27 mouse cellular contexts compared by ENCODE assay signal in the genomic region with DNA sequence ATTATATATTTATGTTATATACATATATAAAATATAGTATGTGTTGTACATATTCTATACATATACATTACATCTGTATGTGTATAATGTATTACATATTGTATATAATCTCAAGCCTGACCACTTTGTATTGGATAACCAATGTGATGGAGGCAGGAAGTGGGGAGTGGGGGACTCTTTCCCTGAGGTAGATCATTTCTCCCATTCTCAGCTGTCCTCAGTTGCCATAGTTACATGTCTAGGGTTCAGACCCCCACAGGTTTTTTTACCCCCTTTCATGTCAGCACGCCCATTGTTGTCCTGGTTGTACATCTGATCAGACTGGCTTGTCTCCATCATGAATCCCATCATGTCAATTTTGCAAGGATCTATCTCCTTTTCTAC.
DNase-seq lines count a peak whose midpoint lies in the region; ATAC-seq and TF ChIP-seq lines count a peak whose summit lies in the region.
"Had no signal": no experiment of that assay in that cellular context is flagged by ENCODE, and none has a peak within 500 bp of the region (broad histone marks: within the 10 kb centered on the region; RNA-seq: fewer than 3 reads in every experiment).

No protein-coding gene starts in this region.

- WGBS in forebrain, embryonic 11.5 days = 84% methylated on average over 1 of the region's 1 CpGs
- 72% methylated on average over 1 of the region's 1 CpGs for WGBS in forebrain, embryonic 16.5 days
- WGBS in hindbrain, embryonic 15.5 days = 85% methylated on average over 1 of the region's 1 CpGs
- 83% methylated on average over 1 of the region's 1 CpGs for WGBS in hindbrain, embryonic 11.5 days
- WGBS in midbrain, embryonic 15.5 days = 81% methylated on average over 1 of the region's 1 CpGs
- 80% methylated on average over 1 of the region's 1 CpGs for WGBS in midbrain, postnatal 0 days
- 64% methylated on average over 1 of the region's 1 CpGs for WGBS in midbrain, embryonic 16.5 days

- ATAC-seq in forebrain, embryonic 11.5 days (replicated peaks; ENCODE audit: low FRiP score) = peak; percentile 24; the same call in 1 of the 2 replicates
- ATAC-seq in forebrain, embryonic 16.5 days = no peak
- 0 out of 2 replicates have a peak, but pooled peaks have one; percentile 15 for ATAC-seq in hindbrain, embryonic 15.5 days (ENCODE audit: low FRiP score, low read depth)
- ATAC-seq in hindbrain, embryonic 11.5 days (ENCODE audit: low FRiP score) = no peak
- ATAC-seq in midbrain, embryonic 15.5 days (replicated peaks) = peak; percentile 70; the same call in 1 of the 2 replicates
- no peak for ATAC-seq in midbrain, postnatal 0 days (ENCODE audit: low FRiP score)
- peak; percentile 58; the same call in 1 of the 2 replicates for ATAC-seq in midbrain, embryonic 16.5 days
- ATAC-seq: intestine, embryonic 16.5 days had no signal

- H3K36me3 ChIP-seq in forebrain, embryonic 11.5 days (ENCODE audit: control insufficient read depth, insufficient read depth, low read length) = no peaks in the 10 kb centered on the region
- no peaks in the 10 kb centered on the region for H3K36me3 ChIP-seq in forebrain, embryonic 16.5 days (ENCODE audit: control insufficient read depth, insufficient read depth)
- H3K36me3 ChIP-seq in hindbrain, embryonic 15.5 days = no peaks in the 10 kb centered on the region
- H3K36me3 ChIP-seq in hindbrain, embryonic 11.5 days (ENCODE audit: control insufficient read depth, insufficient read depth, low read length) = no peaks in the 10 kb centered on the region
- H3K36me3 ChIP-seq in midbrain, embryonic 15.5 days (replicated peaks) = no peaks in the 10 kb centered on the region
- H3K36me3 ChIP-seq in midbrain, postnatal 0 days (ENCODE audit: insufficient read depth, low read length) = no peaks in the 10 kb centered on the region
- H3K36me3 ChIP-seq in midbrain, embryonic 16.5 days (ENCODE audit: control insufficient read depth, insufficient read depth, low read length) = no peaks in the 10 kb centered on the region
- H3K36me3 ChIP-seq: heart, embryonic 12.5 days; liver, embryonic 15.5 days; neural tube, embryonic 13.5 days had no signal

- no peaks in the 10 kb centered on the region for H3K27me3 ChIP-seq in forebrain, embryonic 11.5 days (ENCODE audit: control insufficient read depth, insufficient read depth, low read length)
- no peaks in the 10 kb centered on the region for H3K27me3 ChIP-seq in forebrain, embryonic 16.5 days (replicated peaks; ENCODE audit: control insufficient read depth, insufficient read depth, low read length)
- H3K27me3 ChIP-seq in hindbrain, embryonic 15.5 days = no peaks in the 10 kb centered on the region
- H3K27me3 ChIP-seq in hindbrain, embryonic 11.5 days (ENCODE audit: control insufficient read depth, insufficient read depth, low read length) = no peaks in the 10 kb centered on the region
- no peaks in the 10 kb centered on the region for H3K27me3 ChIP-seq in midbrain, embryonic 15.5 days (replicated peaks)
- no peaks in the 10 kb centered on the region for H3K27me3 ChIP-seq in midbrain, postnatal 0 days (ENCODE audit: insufficient read depth, low read length)
- no peaks in the 10 kb centered on the region for H3K27me3 ChIP-seq in midbrain, embryonic 16.5 days (ENCODE audit: control insufficient read depth, insufficient read depth, low read depth, low read length)
- H3K27me3 ChIP-seq: CH12.LX; heart, embryonic 12.5 days; liver, embryonic 15.5 days; neural tube, embryonic 13.5 days had no signal

- H3K9me3 ChIP-seq in forebrain, embryonic 11.5 days (ENCODE audit: control insufficient read depth, low read length) = no peaks in the 10 kb centered on the region
- no peaks in the 10 kb centered on the region for H3K9me3 ChIP-seq in forebrain, embryonic 16.5 days (ENCODE audit: control insufficient read depth, low read length)
- no peaks in the 10 kb centered on the region for H3K9me3 ChIP-seq in hindbrain, embryonic 15.5 days
- no peaks in the 10 kb centered on the region for H3K9me3 ChIP-seq in hindbrain, embryonic 11.5 days (ENCODE audit: control insufficient read depth, low read length)
- no peaks in the 10 kb centered on the region for H3K9me3 ChIP-seq in midbrain, embryonic 15.5 days
- H3K9me3 ChIP-seq in midbrain, postnatal 0 days (ENCODE audit: low read length) = no peaks in the 10 kb centered on the region
- H3K9me3 ChIP-seq in midbrain, embryonic 16.5 days (replicated peaks; ENCODE audit: control insufficient read depth, low read length, poor library complexity, severe bottlenecking) = no peaks in the 10 kb centered on the region
- H3K9me3 ChIP-seq: heart, embryonic 12.5 days; liver, embryonic 15.5 days; neural tube, embryonic 13.5 days had no signal

- no peak for TF ChIP-seq CTCF in midbrain, postnatal 0 days (IDR thresholded peaks at IDR 0.05)

- no peak overlapping the region for H3K9ac ChIP-seq in forebrain, embryonic 11.5 days (ENCODE audit: low read length)
- no peak overlapping the region for H3K9ac ChIP-seq in forebrain, embryonic 16.5 days (replicated peaks; ENCODE audit: low read depth, low read length)
- no peak overlapping the region for H3K9ac ChIP-seq in hindbrain, embryonic 15.5 days
- no peak overlapping the region for H3K9ac ChIP-seq in hindbrain, embryonic 11.5 days (ENCODE audit: low read depth, low read length)
- H3K9ac ChIP-seq in midbrain, embryonic 15.5 days = no peak overlapping the region
- no peak overlapping the region for H3K9ac ChIP-seq in midbrain, postnatal 0 days (replicated peaks; ENCODE audit: low read length, poor library complexity, severe bottlenecking)
- no peak overlapping the region for H3K9ac ChIP-seq in midbrain, embryonic 16.5 days (ENCODE audit: low read depth, low read length)
- H3K9ac ChIP-seq: heart, embryonic 12.5 days; liver, embryonic 15.5 days; lung, embryonic 14.5 days; neural tube, embryonic 13.5 days had no signal

- DNase-seq in forebrain, embryonic 11.5 days (ENCODE audit: low spot score) = no peak
- DNase-seq in hindbrain, embryonic 11.5 days (ENCODE audit: low spot score) = no peak
- no peak for DNase-seq in midbrain, postnatal 0 days (ENCODE audit: low spot score)
- no peak for DNase-seq in frontal cortex, postnatal 10 days (ENCODE audit: low spot score in 2 of 2)
- DNase-seq: adrenal gland, adult 2 months; adrenal gland, postnatal 36 days; cerebellum, adult 18-20 months; gastrocnemius, postnatal 25 days; heart, adult 18-20 months; heart, postnatal 4 days; kidney, adult 8-10 months; kidney, postnatal 4 days; lung, postnatal 14 days; right cerebral cortex, postnatal 14 days; thymus, postnatal 4 days had no signal

- no peak overlapping the region for H3K27ac ChIP-seq in forebrain, embryonic 11.5 days (ENCODE audit: low read depth, low read length)
- no peak overlapping the region for H3K27ac ChIP-seq in forebrain, embryonic 16.5 days (ENCODE audit: low read length)
- no peak overlapping the region for H3K27ac ChIP-seq in hindbrain, embryonic 15.5 days (replicated peaks)
- no peak overlapping the region for H3K27ac ChIP-seq in hindbrain, embryonic 11.5 days (ENCODE audit: low read depth, low read length)
- H3K27ac ChIP-seq in midbrain, embryonic 15.5 days = no peak overlapping the region
- no peak overlapping the region for H3K27ac ChIP-seq in midbrain, postnatal 0 days (ENCODE audit: low read depth, low read length)
- no peak overlapping the region for H3K27ac ChIP-seq in midbrain, embryonic 16.5 days (ENCODE audit: low read length)
- H3K27ac ChIP-seq: kidney, postnatal 0 days; liver, embryonic 15.5 days; neural tube, embryonic 13.5 days had no signal

- H3K4me2 ChIP-seq in forebrain, embryonic 11.5 days (ENCODE audit: low read depth, low read length, severe bottlenecking) = no peak overlapping the region
- H3K4me2 ChIP-seq in forebrain, embryonic 16.5 days (ENCODE audit: low read length) = no peak overlapping the region
- no peak overlapping the region for H3K4me2 ChIP-seq in hindbrain, embryonic 15.5 days
- no peak overlapping the region for H3K4me2 ChIP-seq in hindbrain, embryonic 11.5 days (replicated peaks; ENCODE audit: low read depth, low read length)
- H3K4me2 ChIP-seq in midbrain, embryonic 15.5 days = no peak overlapping the region
- no peak overlapping the region for H3K4me2 ChIP-seq in midbrain, postnatal 0 days (ENCODE audit: low read depth, low read length, poor library complexity, severe bottlenecking)
- H3K4me2 ChIP-seq in midbrain, embryonic 16.5 days (ENCODE audit: low read length) = no peak overlapping the region
- H3K4me2 ChIP-seq: heart, embryonic 12.5 days; liver, embryonic 15.5 days; lung, embryonic 14.5 days; neural tube, embryonic 13.5 days had no signal

- H3K4me3 ChIP-seq in forebrain, embryonic 11.5 days (ENCODE audit: low read depth, low read length) = no peak overlapping the region
- no peak overlapping the region for H3K4me3 ChIP-seq in forebrain, embryonic 16.5 days (replicated peaks; ENCODE audit: low read length)
- no peak overlapping the region for H3K4me3 ChIP-seq in hindbrain, embryonic 15.5 days
- no peak overlapping the region for H3K4me3 ChIP-seq in hindbrain, embryonic 11.5 days (ENCODE audit: low read depth, low read length)
- H3K4me3 ChIP-seq in midbrain, embryonic 15.5 days = no peak overlapping the region
- H3K4me3 ChIP-seq in midbrain, postnatal 0 days (ENCODE audit: low read depth, low read length) = no peak overlapping the region
- H3K4me3 ChIP-seq in midbrain, embryonic 16.5 days (ENCODE audit: low read depth, low read length) = no peak overlapping the region
- H3K4me3 ChIP-seq: erythroblast, embryonic 14.5 days; heart, embryonic 12.5 days; liver, embryonic 15.5 days; neural tube, embryonic 13.5 days had no signal

- no peaks in the 10 kb centered on the region for H3K4me1 ChIP-seq in forebrain, embryonic 11.5 days (replicated peaks; ENCODE audit: control insufficient read depth, insufficient read depth, low read length)
- H3K4me1 ChIP-seq in forebrain, embryonic 16.5 days (replicated peaks; ENCODE audit: control insufficient read depth, insufficient read depth, low read length) = no peaks in the 10 kb centered on the region
- no peaks in the 10 kb centered on the region for H3K4me1 ChIP-seq in hindbrain, embryonic 15.5 days (replicated peaks)
- no peaks in the 10 kb centered on the region for H3K4me1 ChIP-seq in hindbrain, embryonic 11.5 days (replicated peaks; ENCODE audit: control insufficient read depth, insufficient read depth, low read length)
- no peaks in the 10 kb centered on the region for H3K4me1 ChIP-seq in midbrain, embryonic 15.5 days
- H3K4me1 ChIP-seq in midbrain, postnatal 0 days (ENCODE audit: insufficient read depth, low read length) = no peaks in the 10 kb centered on the region
- no peaks in the 10 kb centered on the region for H3K4me1 ChIP-seq in midbrain, embryonic 16.5 days (ENCODE audit: control insufficient read depth, insufficient read depth, low read length)
- H3K4me1 ChIP-seq: heart, embryonic 12.5 days; liver, embryonic 15.5 days; neural tube, embryonic 13.5 days had no signal

Comparison
In these comparisons a context has a peak if more than half of its experiments do, and no peak if none do; other contexts are left out.
1. ATAC-seq: peak in forebrain, embryonic 11.5 days (single experiment), hindbrain, embryonic 15.5 days (single experiment), midbrain, embryonic 15.5 days (single experiment) and midbrain, embryonic 16.5 days (single experiment); none in forebrain, embryonic 16.5 days (single experiment), hindbrain, embryonic 11.5 days (single experiment) and midbrain, postnatal 0 days (single experiment).